Mouse (Mus musculus): ENCODE results near the gene Tcf20.

GRCm38 (mm10) chr15:82909791-82910190, 77.9 kb downstream of the Tcf20 start:
- TF ChIP-seq CTCF (conservative IDR thresholded peaks at IDR 0.05; ENCODE audit: low read length) (no peak), NANOG (IDR thresholded peaks at IDR 0.05; ENCODE audit: borderline replicate concordance, low read length) (no peak), POU5F1 (IDR thresholded peaks at IDR 0.05; ENCODE audit: borderline replicate concordance, low read length) (no peak)
